In the genomic region with DNA sequence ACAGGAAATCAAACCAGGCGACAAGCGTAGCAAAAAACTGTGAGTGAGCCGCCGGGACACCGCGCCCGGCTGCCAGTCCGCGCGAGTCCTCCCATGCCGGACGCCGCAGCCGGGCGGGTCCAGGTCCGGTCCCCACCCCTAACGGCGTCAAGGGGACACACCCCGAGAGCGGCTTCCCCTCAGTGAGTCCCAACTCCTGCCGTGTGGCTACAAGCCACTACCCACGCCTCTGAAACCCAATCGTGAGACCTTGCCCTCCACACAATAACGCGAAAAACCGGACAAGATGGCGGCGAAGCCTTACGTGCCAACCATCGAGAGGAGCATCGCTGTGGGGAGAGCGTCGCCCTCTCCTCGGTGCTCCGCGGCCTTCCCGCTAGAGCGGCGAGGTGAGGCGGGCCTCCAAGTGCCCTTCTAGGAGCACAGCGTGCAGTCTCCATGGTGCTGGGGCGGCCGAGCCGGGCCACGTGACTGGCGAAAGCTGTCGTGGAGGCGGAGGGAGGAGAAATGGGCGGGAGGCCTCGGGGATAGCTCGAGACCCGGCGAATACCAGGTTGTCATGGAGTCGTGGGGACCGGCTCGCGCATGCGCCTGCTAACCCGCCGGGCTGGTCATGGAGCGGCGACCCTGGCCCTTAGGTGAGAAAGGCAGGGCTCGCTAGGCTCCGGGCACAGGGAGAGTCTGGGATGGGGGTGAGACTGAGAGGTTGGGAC, we compare ENCODE assay signal across 8 mouse cellular contexts. TPM values are rescaled to one million over a fixed set of nuclear protein-coding genes. Genes with fewer than 3 reads are reported as not detected.
A peak's percentile ranks its signal among the peaks of the same experiment; 100 is the strongest.
DNase-seq lines count a peak whose midpoint lies in the region; ATAC-seq and TF ChIP-seq lines count a peak whose summit lies in the region.

A gene (plus strand): TSS at position 182 of the 713 bp plus-strand sequence.

- peak within 1 kb of the TSS; percentile 78 for H3K9ac ChIP-seq in heart, embryonic 12.5 days
- peak within 1 kb of the TSS; percentile 89 for H3K9ac ChIP-seq in kidney, postnatal 0 days (ENCODE audit: low read depth, low read length)
- H3K9ac ChIP-seq in liver, embryonic 11.5 days (ENCODE audit: low read depth, low read length), result peak within 1 kb of the TSS; percentile 94
- peak within 1 kb of the TSS; percentile 88 for H3K9ac ChIP-seq in stomach, embryonic 14.5 days (replicated peaks; ENCODE audit: low read depth, low read length)

- DNase-seq in CD4-positive helper T cell, adult 2 months (ENCODE audit: low read depth, low spot score), result peak; percentile 99
- peak; percentile 97 for DNase-seq in brain, embryonic 18.5 days (ENCODE audit: low read depth, low spot score)
- peak; percentile 99 for DNase-seq in kidney, postnatal 0 days (ENCODE audit: low spot score)
- DNase-seq in liver, embryonic 11.5 days (ENCODE audit: low spot score), result peak; percentile 97
- peak; percentile 96 for DNase-seq in naive thymus-derived CD4-positive, alpha-beta T cell, adult 2 months (ENCODE audit: low read depth)

- H3K4me1 ChIP-seq in heart, embryonic 12.5 days (replicated peaks), result peaks cover 38% of the 10 kb centered on the region
- peaks cover 16% of the 10 kb centered on the region for H3K4me1 ChIP-seq in kidney, postnatal 0 days (replicated peaks; ENCODE audit: insufficient read depth, low read length)
- peaks cover 16% of the 10 kb centered on the region for H3K4me1 ChIP-seq in liver, embryonic 11.5 days (replicated peaks; ENCODE audit: control insufficient read depth, insufficient read depth, low read length)
- peaks cover 14% of the 10 kb centered on the region for H3K4me1 ChIP-seq in stomach, embryonic 14.5 days (ENCODE audit: control insufficient read depth, insufficient read depth, low read length)

- H3K9me3 ChIP-seq in heart, embryonic 12.5 days (replicated peaks), result no peaks in the 10 kb centered on the region
- H3K9me3 ChIP-seq in kidney, postnatal 0 days (replicated peaks; ENCODE audit: low read length), result no peaks in the 10 kb centered on the region
- no peaks in the 10 kb centered on the region for H3K9me3 ChIP-seq in liver, embryonic 11.5 days (ENCODE audit: control insufficient read depth, low read length)
- no peaks in the 10 kb centered on the region for H3K9me3 ChIP-seq in stomach, embryonic 14.5 days (ENCODE audit: control insufficient read depth, low read depth, low read length)

- peak; percentile 91 for ATAC-seq in erythroid progenitor cell, adult 5-6 weeks (replicated peaks; ENCODE audit: low FRiP score, poor library complexity, severe bottlenecking)
- peak; percentile 99 for ATAC-seq in heart, embryonic 12.5 days (ENCODE audit: insufficient number of reproducible peaks, low FRiP score)
- ATAC-seq in kidney, postnatal 0 days (replicated peaks; ENCODE audit: low FRiP score, low read depth), result peak; percentile 99
- peak; percentile 99 for ATAC-seq in liver, embryonic 11.5 days (replicated peaks; ENCODE audit: low FRiP score)
- peak; percentile 99 for ATAC-seq in stomach, embryonic 14.5 days (ENCODE audit: insufficient number of reproducible peaks, insufficient read depth, low FRiP score, low read depth)

- no peaks in the 10 kb centered on the region for H3K27me3 ChIP-seq in heart, embryonic 12.5 days (replicated peaks)
- H3K27me3 ChIP-seq in kidney, postnatal 0 days (ENCODE audit: insufficient read depth, low read length), result no peaks in the 10 kb centered on the region
- no peaks in the 10 kb centered on the region for H3K27me3 ChIP-seq in liver, embryonic 11.5 days (replicated peaks; ENCODE audit: control insufficient read depth, insufficient read depth, low read length)
- H3K27me3 ChIP-seq in stomach, embryonic 14.5 days (ENCODE audit: control insufficient read depth, insufficient read depth, low read length), result no peaks in the 10 kb centered on the region

- peak; percentile 36; the same call in 1 of the 2 replicates for TF ChIP-seq CTCF in kidney, postnatal 0 days (IDR thresholded peaks at IDR 0.05; ENCODE audit: low read depth)

- under 1% methylated on average over 64 of the region's 64 CpGs for WGBS in heart, embryonic 12.5 days
- WGBS in kidney, postnatal 0 days, result under 1% methylated on average over 64 of the region's 64 CpGs
- WGBS in liver, embryonic 11.5 days, result under 1% methylated on average over 62 of the region's 64 CpGs
- WGBS in stomach, embryonic 14.5 days, result under 1% methylated on average over 64 of the region's 64 CpGs

- peak within 1 kb of the TSS; percentile 82 for H3K4me2 ChIP-seq in heart, embryonic 12.5 days
- H3K4me2 ChIP-seq in kidney, postnatal 0 days (ENCODE audit: low read length), result peak within 1 kb of the TSS; percentile 80
- H3K4me2 ChIP-seq in liver, embryonic 11.5 days, result peak within 1 kb of the TSS; percentile 87
- H3K4me2 ChIP-seq in stomach, embryonic 14.5 days (replicated peaks; ENCODE audit: low read depth, low read length), result peak within 1 kb of the TSS; percentile 78

- peak within 1 kb of the TSS; percentile 97 for H3K27ac ChIP-seq in heart, embryonic 12.5 days (ENCODE audit: poor library complexity, severe bottlenecking)
- H3K27ac ChIP-seq in kidney, postnatal 0 days, result peak within 1 kb of the TSS; percentile 99
- peak within 1 kb of the TSS; percentile 98 for H3K27ac ChIP-seq in liver, embryonic 11.5 days (ENCODE audit: low read depth, low read length)
- peak within 1 kb of the TSS; percentile 99 for H3K27ac ChIP-seq in stomach, embryonic 14.5 days (ENCODE audit: low read length)

- peak within 1 kb of the TSS; percentile 54 for H3K4me3 ChIP-seq in heart, embryonic 12.5 days
- peak within 1 kb of the TSS; percentile 62 for H3K4me3 ChIP-seq in kidney, postnatal 0 days (replicated peaks; ENCODE audit: low read depth, low read length)
- peak within 1 kb of the TSS; percentile 79 for H3K4me3 ChIP-seq in liver, embryonic 11.5 days (ENCODE audit: low read depth, low read length)
- H3K4me3 ChIP-seq in stomach, embryonic 14.5 days (ENCODE audit: low read depth, low read length), result peak within 1 kb of the TSS; percentile 63

- H3K36me3 ChIP-seq in heart, embryonic 12.5 days, result no peaks in the 10 kb centered on the region
- H3K36me3 ChIP-seq in kidney, postnatal 0 days (ENCODE audit: insufficient read depth, low read length), result no peaks in the 10 kb centered on the region
- H3K36me3 ChIP-seq in liver, embryonic 11.5 days (ENCODE audit: control insufficient read depth, insufficient read depth, low read length), result no peaks in the 10 kb centered on the region
- no peaks in the 10 kb centered on the region for H3K36me3 ChIP-seq in stomach, embryonic 14.5 days (ENCODE audit: control insufficient read depth, insufficient read depth, low read length)

RNA-seq across cellular contexts. Expression of the gene that starts here (rescaled TPM):
- 8.6 and 9.2 TPM in 2 replicates for total RNA-seq in erythroid progenitor cell, adult 5-6 weeks (2015; ENCODE audit: low replicate concordance)
- 5.8 and 16.4 TPM in 2 replicates for total RNA-seq in erythroid progenitor cell, adult 5-6 weeks (2017; ENCODE audit: low replicate concordance)
- 28.9 and 29.3 TPM in 2 replicates for polyA plus RNA-seq in heart, embryonic 12.5 days (2016; fragmentation: Nextera tagmentation; extraction: Ambion mirVana)
- 14.8 and 16.1 TPM in 2 replicates for polyA plus RNA-seq in kidney, postnatal 0 days (2015; fragmentation: Nextera tagmentation; extraction: Ambion mirVana)
- polyA plus RNA-seq in liver, embryonic 11.5 days (2014; fragmentation: Nextera tagmentation; extraction: Ambion mirVana), result 23.8 and 28.1 TPM in 2 replicates
- 20.9 and 22.3 TPM in 2 replicates for polyA plus RNA-seq in stomach, embryonic 14.5 days (2014; fragmentation: Nextera tagmentation; extraction: Ambion mirVana)

Comparison
In these comparisons a context has a peak if more than half of its experiments do, and no peak if none do; other contexts are left out.
1. Peak in every context shown above with its lines: DNase-seq, ATAC-seq, H3K4me3 ChIP-seq and H3K27ac ChIP-seq.